Mouse (Mus musculus): ENCODE results near the gene Dip2c. TPM values are rescaled to one million over a fixed set of nuclear protein-coding genes. Genes with fewer than 3 reads are reported as not detected.

The Dip2c gene
- total RNA-seq, 2 experiments from 2014 or later = 9.9 to 11.4 TPM

DNA sequence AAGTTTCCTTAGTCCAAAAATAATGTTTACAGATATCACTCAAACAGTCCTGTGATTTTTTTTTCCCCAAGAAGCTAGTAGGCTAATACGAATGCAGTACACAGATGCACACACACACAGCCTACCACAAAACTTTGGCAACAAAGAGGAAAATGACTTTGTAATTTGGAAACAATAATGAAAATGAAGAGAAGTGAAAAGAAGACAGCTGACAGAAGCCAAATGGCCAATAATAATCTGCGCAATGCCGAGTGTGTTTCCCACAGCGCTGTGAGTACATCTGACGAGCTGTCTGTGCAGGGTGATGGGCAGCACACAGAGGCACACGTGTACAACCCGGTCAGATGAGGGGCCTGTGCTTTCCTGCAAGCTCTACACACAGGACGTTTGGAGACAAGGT is 430.4 kb downstream of the Dip2c start:
- intact Hi-C loops (cut with DNase I) = no loop called here
- DNase-seq = no peak

DNA sequence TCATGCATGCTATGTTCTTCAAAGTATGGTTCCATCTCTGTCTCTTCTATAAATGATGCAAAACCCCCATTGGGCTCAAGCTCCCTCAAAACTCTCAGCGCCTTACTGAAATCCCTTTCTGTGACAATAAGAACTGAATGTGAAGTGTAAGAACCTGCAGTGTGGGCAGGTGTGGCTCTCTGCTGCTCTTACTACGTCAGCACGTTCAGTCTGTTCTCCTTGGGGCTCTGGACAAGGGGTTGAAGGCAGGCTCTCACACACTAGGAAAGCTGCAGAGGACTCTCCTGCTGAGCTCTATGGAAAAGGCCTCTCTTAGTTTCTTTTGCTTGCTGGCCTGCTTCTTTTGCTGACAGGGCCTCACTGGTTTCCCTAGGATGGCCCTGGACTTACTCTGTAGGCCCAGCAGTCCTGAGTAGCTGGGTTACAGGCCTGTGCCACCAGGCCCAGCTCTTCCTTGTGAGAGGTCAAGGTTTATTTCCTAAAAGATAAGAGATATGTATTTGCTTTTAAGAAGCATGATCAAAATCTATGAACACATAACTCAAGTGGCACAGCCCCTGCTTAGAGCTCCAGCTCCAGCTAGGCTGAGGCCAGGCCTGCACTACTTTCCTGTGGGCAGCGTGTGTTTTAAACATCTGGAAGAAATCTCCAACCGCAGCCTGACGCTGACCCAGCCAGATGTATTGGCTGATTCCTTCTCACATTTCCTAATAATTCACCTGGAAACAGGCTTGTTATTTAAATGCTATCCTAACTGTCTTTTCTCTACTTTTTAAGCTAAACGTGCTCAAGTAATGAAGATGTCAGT is 432.3 kb downstream of the Dip2c start:
- intact Hi-C loops (cut with DNase I) = no loop called here
- no peak for DNase-seq

DNA sequence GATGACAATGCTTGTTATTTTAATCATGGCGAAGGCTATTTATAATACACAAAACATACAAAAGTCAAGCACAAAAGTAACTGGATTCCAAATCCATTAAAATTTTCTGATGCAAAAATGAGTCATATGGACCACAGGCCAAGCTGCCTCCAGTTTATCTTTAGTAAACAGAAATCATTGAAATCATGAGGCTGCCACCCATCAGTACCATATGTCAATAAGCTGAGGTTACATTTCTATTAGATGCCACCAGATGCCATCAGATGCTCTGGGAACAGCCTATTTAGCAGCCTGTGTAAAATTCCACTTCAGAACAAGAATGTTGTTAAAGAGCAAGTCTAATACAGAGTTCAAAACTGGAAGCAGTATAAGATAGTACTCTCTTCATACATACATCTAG is 436.1 kb downstream of the Dip2c start:
- DNase-seq = no peak
- intact Hi-C loops (cut with DNase I) = no loop called here

DNA sequence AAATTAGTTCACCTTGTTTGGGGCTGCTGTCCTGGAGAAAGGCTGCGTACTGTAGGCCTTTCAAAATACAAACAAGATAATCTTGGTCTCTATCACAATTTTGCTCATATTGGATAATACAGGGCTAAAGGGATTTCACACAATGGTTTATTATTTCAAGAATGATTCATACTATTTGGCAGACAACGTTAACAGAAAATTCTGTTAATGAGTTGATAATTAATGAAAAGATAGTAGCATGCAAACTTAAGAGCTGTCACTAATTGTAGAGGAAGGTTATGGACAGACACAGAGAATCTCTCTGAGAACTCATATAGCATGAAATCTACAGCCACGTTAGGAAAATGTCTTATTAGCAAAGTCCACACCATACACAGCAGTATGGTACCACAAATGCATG is 436.6 kb downstream of the Dip2c start:
- intact Hi-C loops (cut with DNase I) = no loop called here
- DNase-seq = no peak

DNA sequence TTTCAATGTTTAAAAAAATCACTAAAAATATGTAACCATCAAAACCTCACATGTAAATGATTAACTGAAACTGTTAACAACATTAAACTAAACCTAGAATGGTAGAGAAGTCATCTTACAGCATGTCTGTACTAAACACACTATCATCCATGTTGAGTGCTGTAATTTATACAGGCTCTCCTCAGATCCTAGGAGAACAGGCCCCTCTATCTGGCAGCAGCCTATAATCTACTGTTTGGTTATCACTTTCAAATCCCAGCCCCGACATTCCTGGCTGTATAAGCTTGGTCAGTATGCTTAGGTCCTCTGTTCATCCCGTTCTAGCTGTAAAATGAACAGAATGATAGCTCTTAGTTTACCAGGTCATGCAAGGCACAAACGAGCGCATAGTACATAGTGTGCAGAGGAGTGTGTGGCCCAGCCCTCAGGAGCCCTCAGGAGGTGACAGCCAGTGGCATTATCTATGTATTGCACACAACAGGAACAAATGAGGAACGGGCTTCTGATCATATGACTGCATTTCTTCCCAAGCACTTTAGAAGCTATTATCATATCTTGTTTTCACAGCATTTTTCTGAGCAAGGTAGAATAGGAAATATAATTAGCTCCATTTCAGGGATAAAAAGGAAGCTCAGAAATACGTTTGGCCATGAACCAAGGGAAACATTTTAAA is 437.3 kb downstream of the Dip2c start:
- intact Hi-C loops (cut with DNase I) = no loop called here

DNA sequence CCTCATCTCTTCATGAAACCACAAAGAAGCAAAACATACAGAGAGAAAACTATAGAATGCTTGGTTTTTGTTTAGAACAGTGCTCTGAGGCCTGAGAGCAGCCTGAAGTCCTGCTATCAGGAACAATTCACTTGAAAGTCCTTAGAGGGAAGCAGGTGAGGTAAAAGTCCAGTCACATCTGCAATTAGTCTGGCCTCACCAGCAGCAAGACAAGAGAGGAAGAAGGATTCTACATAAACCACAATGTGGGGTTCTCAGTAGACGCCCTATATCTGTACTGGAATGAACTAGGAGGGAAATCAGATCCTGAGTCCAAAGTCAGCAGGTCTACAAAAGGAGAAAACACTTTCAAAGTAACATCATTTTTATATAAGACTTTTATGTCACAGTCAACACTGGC is 438.9 kb downstream of the Dip2c start:
- intact Hi-C loops (cut with DNase I) = no loop called here
- DNase-seq = no peak

More for the DNA sequence above, 437.3 kb downstream of the Dip2c start:
- no peak for DNase-seq

Other genes starting within 250 kb of the Dip2c start
- 10 to 100 TPM; 66.0 to 67.8 TPM for gene Larp4b, start 182.6 kb upstream of the Dip2c start, total RNA-seq (2021)